Mouse (Mus musculus) midbrain, embryonic 10.5 days (tissue): Measurements from ENCODE around the gene Mgat2. TPM values are rescaled to one million over a fixed set of nuclear protein-coding genes. Genes with fewer than 3 reads are reported as not detected.

Source experiments
- DNase-seq: peaks from one replicate; pipeline ENCODE4 v3.0.0-alpha.2; 2017; ENCODE audit warnings: low spot score
- H3K27ac ChIP-seq: fragments of 300-500 bp; sonication (generic); replicated peaks from 2 replicates; pipeline ENCODE4 v1.5.1; 2016; ENCODE audit warnings: mild to moderate bottlenecking
- H3K27me3 ChIP-seq: fragments of 300-500 bp; sonication (generic); 2 replicates; pipeline ENCODE4 v1.6.1; 2016; ENCODE audit warnings: low read depth, mild to moderate bottlenecking; ENCODE audit not compliant: poor library complexity, severe bottlenecking
- H3K36me3 ChIP-seq: fragments of 300-500 bp; sonication (generic); 2 replicates; pipeline ENCODE4 v1.6.1; 2016; ENCODE audit warnings: mild to moderate bottlenecking, moderate library complexity
- H3K4me1 ChIP-seq: fragments of 300-500 bp; sonication (generic); 2 replicates; pipeline ENCODE4 v1.6.1; 2016
- H3K4me3 ChIP-seq: fragments of 300-500 bp; sonication (generic); 2 replicates; pipeline ENCODE4 v1.5.1; 2016; ENCODE audit warnings: mild to moderate bottlenecking, moderate library complexity
- H3K9me3 ChIP-seq: fragments of 300-500 bp; sonication (generic); replicated peaks from 2 replicates; pipeline ENCODE4 v1.6.1; 2016; ENCODE audit warnings: mild to moderate bottlenecking
- WGBS: fragments of 180-500 bp; shearing (Covaris S2); methylation state at CpG from one replicate; pipeline ENCODE4 v1.1.7; 2016; 5-methylcytosine and 5-hydroxymethylcytosine counted together
- microRNA-seq: library from miRNA; unstranded; fragments of <30 nt; microRNA quantifications from one replicate; pipeline ENCODE4, GENCODE M21; 2017
- polyA plus RNA-seq: library from polyadenylated mRNA; unstranded; fragments of >200 nt; fragmentation: Nextera tagmentation; extraction: Ambion mirVana; gene quantifications from 2 replicates; pipeline ENCODE4 v1.2.1, GENCODE M21; 2016

The Mgat2 gene
- polyA plus RNA-seq, 1 experiment from 2014 or later, result 34.3 TPM

DNA sequence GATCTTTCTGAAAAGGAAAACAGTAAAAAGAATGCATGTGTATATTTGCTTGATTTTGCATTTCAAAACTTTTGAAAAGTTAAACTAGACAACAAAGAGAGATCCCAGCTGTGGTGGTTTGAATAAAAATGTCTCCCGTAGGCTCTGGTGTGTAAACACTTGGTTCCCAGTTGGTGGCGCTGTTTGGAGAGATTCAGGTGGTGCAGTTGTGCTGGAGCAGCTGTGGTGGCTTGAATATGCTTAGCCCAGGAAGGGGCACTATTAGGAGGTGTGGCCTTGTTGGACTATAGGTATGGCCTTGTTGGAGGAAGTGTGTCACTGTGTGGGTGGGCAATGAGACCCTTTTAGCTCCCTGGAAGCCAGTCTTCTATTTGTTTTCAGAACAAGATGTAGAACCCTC is 45.3 kb downstream of the Mgat2 start:
- no peak overlapping the region for H3K4me3 ChIP-seq
- H3K27ac ChIP-seq, result no peak overlapping the region
- H3K9me3 ChIP-seq, result no peaks in the 10 kb centered on the region
- WGBS, result 64% methylated on average over 2 of the region's 2 CpGs
- no peak for DNase-seq
- H3K27me3 ChIP-seq, result no peaks in the 10 kb centered on the region
- H3K36me3 ChIP-seq, result peaks cover 19% of the 10 kb centered on the region
- H3K4me1 ChIP-seq, result peaks cover 19% of the 10 kb centered on the region

DNA sequence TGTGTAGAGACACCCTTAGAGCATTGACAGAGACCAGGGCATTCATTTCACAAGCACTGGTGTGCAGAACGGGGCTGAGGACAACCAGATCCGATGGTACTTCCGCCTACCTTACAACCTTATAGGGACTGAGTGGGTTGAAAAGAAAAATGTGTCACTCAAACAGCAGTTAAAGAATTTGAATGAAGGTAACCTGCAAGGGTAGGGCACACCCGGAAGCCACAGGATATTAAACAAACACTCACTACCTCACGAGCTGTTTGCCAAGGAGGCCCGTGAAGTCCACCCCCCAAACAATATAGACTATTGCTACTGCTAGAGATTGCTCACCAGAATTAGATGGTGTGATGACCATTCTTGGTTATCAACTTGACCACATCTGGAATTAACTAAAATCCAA is 51.8 kb downstream of the Mgat2 start:
- 91% methylated on average over 6 of the region's 6 CpGs for WGBS
- Histone ChIP-seq H3K27ac (no peak overlapping the region), H3K4me3 (no peak overlapping the region), H3K27me3 (no peaks in the 10 kb centered on the region), H3K9me3 (no peaks in the 10 kb centered on the region), H3K36me3 (no peaks in the 10 kb centered on the region), H3K4me1 (peaks cover 3% of the 10 kb centered on the region)
- DNase-seq, result no peak

Small RNA genes lying within 50 kb of the gene (microRNA-seq; reads per million reads assigned to microRNA genes)
- gene Gm47287 (not detected), gene Gm47295 (1.5 reads per million)

Other genes with a start within 250 kb of the Mgat2 start
- 1,159 and 1,322 TPM in 2 replicates for gene Rps29, start 25.0 kb upstream of the Mgat2 start, polyA plus RNA-seq
- 33.3 and 35.8 TPM in 2 replicates for gene Lrr1, start 15.3 kb upstream of the Mgat2 start, polyA plus RNA-seq
- 467 and 542 TPM in 2 replicates for gene Rpl36al, start 74 bp upstream of the Mgat2 start, polyA plus RNA-seq
- gene Gm49383, start 12.9 kb downstream of the Mgat2 start, polyA plus RNA-seq, result 49.8 and 57.0 TPM in 2 replicates
- gene Dnaaf2, start 14.3 kb downstream of the Mgat2 start, polyA plus RNA-seq, result 17.0 TPM in 2 replicates
- gene Gm49384, start 20.1 kb downstream of the Mgat2 start, polyA plus RNA-seq, result 43.8 and 51.4 TPM in 2 replicates
- 28.8 and 34.5 TPM in 2 replicates for gene Pole2, start 44.0 kb downstream of the Mgat2 start, polyA plus RNA-seq
- 2.5 and 3.1 TPM in 2 replicates for gene Klhdc1, start 57.0 kb downstream of the Mgat2 start, polyA plus RNA-seq
- 208 and 218 TPM in 2 replicates for gene Klhdc2, start 112.5 kb downstream of the Mgat2 start, polyA plus RNA-seq
- 96.6 and 97.2 TPM in 2 replicates for gene Nemf, start 173.0 kb downstream of the Mgat2 start, polyA plus RNA-seq
- gene Arf6, start 188.0 kb downstream of the Mgat2 start, polyA plus RNA-seq, result 32.2 and 34.4 TPM in 2 replicates
- gene Gm9887, start 188.3 kb downstream of the Mgat2 start, polyA plus RNA-seq, result 1.2 and 1.3 TPM in 2 replicates